Mouse (Mus musculus) G1E (cell line): Measurements from ENCODE around the gene Maml2.

Experiments used
- CTCF ChIP-seq: IDR thresholded peaks from 2 replicates; pipeline ENCODE4 v1.5.1; 2012; ENCODE audit warnings: low read depth, low read length, inconsistent platforms, mixed read lengths
- TAL1 ChIP-seq: conservative IDR thresholded peaks from 2 replicates; pipeline ENCODE4 v1.6.1; 2012; ENCODE audit warnings: low read depth, low read length, inconsistent platforms, mixed read lengths

GRCm38 (mm10) chr9:13699781-13700116, 402.0 kb downstream of the Maml2 start:
- no peak for TF ChIP-seq CTCF
- no peak for TF ChIP-seq TAL1
